Mouse (Mus musculus) mature B cell (primary cell): ENCODE measurements around the gene Ube3a.

ENCODE experiments used
- in situ Hi-C: fragments of 300-500 bp; cut with MboI; formaldehyde crosslinking; loops from 2 replicates; pipeline ENCODE4 v1.14.3; 2019

Ube3a gene

DNA sequence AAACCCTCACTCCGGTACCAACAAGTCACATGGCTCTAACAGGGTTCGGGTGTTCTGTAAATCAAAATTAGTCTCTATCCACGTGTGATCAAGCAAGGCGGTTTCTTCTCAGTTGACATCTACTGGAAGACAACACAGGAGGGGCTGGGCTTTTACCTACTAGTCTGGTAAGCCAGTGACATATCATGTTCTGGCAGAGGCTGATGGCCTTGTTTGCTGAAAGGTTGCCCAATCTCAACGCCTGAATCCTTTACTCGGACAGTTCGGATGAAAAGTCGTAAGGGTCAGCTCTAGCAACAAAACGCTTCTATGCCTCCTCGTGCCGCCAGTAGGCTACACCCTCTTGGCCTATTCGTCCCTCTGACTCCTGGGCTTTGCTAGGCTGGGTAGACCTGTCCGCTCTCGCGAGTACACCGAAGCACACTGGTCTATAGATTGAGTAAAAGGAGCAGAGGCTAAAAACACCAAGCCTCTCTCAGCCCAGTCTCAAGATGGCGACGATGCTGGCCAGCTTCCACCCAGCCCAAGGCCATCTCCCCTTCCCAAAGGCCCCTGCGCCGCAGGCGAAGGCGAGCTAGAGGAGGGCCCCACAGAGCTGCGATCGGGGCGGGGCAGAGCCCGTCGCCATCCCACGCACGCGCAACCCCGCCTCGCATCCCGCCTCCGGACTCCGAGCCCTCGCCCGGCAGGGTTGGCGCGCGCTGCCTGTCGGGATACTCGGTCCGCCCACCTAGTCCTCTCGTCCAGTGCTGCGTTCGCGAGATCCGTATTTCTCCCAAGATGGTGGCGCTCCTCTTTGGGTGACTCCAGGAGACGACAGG is at the start of gene Ube3a:
TSS of gene Ube3a (plus strand) at position 706 of the 821 bp plus-strand sequence.
- in situ Hi-C loops: no loop called here

DNA sequence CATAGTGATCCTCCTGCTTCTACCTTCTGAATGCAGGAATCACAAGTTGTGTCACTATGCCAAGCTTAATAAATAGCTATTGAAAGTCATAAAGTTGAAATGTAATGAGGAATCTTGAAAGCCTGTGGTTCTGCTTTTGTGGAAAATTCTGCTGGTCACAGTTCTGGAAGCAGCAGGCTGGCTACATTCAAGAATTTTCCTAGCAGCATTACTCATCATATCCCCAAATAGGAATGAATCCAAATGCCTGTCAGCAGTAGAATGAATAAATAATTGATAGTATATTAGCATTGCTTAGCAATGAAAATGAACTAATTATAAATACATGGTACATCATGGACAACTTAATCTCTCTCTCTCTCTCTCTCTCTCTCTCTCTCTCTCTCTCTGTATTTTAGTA is 35.7 kb upstream of the Ube3a start:
- in situ Hi-C loops: no loop called here

DNA sequence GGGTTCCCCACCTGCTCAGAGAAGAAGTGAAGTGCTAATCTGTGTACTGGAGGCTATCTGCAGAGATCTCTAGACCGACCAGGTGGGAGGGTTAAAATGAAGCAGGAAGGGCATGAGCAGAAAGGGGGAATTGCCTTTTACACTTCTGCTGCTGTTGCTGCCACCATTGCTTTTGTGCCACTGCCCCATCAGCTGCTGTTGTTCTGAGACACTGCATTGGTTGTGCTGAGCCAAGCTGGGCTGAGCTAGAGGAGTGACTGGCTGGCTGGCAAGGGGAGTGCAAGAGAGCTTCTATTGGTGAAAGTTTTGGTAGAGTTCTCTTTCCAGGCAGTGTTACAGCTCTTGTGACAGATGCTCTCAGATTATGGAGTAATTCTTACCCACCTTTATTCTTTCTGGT is 13.6 kb upstream of the Ube3a start:
- in situ Hi-C loops: no loop called here

DNA sequence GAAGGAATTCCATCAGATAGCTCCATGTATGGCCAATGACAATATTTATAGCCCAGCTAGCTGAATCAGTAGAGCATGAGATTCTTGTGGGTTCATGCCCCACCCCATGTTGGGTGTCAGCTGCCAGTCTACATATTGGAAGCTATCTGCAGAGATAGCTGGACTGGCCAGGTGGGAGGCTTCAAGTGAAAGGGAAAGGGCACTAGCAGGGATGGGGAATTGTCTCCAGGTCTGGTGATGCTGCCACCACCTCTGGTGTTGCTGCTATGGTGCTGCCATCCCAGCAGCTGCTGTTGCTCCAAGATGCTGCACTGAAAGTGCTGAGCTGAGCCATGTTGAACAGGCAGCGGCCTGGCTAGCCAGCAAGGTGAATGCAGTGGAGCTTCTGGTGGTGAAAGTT is 7.3 kb upstream of the Ube3a start:
- in situ Hi-C loops: no loop called here

DNA sequence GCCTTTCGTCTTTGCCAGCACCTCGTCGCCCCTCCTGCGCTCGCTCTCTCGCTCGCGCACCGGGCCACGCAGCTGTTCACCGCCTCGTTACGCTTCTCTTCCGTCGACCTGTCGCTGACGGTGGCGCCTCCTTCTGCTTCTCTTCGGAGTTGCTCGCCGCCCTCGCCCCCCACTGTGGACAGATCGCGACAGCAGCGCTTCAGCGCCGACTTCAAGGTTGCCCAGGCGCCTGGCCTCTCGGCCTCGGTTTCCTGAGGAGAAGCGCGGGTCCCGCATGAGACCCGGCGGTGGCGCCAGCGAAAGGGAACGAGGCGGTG is 274 bp downstream of the Ube3a start:
- in situ Hi-C loops: no loop called here

DNA sequence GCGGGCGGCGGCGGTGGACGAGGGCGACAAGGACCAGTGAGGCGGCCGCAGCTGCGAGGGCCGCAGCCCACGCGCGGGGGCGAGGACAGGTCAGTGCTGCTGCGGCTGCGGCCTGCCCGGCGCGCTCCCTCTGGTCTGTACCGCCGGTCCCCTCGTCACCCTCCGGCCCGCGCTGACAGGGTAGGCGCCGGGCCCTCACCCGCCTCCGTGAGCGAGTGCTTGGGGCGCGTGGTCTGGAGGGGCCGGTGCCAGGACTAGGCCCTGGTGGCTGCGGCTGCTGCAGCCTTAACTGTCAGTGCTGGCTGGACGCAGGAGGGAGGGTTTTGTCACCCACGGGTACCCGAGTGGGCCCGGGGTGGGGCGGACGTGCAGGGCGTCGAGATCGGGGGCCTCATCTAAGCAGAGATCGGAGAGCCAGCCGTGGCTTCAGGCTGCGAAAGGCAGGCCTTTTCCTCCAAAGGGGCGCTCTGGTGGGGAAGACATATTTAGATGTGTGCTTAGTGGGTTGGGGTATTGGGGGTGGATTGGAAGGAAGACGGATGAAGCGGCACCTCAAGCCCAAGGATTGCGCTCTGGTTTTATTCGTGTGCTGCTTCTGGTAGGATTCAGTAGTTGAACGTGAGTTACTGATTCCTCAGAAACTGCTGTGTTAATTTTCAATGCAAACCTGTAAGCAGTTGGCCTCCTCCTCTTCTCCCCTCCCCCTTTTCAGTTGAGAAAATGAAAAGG is 797 bp downstream of the Ube3a start:
- in situ Hi-C loops: no loop called here

DNA sequence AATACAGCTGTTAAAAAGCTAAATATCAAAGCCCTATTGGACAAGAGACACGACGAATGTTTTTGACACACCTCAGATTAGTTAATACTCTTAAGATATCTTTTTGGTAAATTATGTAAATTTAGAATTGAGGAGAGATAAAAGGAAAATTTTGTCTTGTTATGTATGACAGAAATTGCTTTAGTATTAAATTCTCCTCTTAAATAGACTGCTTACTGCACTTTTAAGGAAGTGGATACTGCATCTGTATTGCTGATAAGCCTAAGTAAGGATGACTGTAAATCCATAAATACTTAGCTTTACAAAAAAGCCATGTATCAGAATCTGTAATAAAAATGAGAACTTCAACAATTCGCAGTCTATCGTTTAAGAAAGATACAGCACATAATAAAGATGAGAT is 1.8 kb downstream of the Ube3a start:
- in situ Hi-C loops: no loop called here

DNA sequence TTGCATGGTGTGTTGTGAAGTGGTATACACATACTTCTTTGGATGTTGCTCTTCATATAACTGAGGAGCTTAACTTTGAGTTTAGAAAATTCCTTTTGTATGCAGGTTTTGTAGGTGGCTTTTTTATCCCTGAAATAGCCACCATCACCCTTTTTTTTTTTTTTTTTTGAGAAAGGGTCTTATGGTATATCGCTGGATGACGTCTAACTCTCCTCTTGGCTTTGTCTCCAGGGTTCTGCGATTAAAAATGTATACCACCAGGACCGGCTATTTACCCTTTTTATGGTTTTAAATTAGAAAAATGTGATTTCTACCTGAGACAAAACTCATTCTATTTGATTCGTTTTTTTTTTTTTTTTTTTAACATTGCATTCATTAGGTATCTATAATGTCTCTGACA is 2.2 kb downstream of the Ube3a start:
- in situ Hi-C loops: no loop called here

DNA sequence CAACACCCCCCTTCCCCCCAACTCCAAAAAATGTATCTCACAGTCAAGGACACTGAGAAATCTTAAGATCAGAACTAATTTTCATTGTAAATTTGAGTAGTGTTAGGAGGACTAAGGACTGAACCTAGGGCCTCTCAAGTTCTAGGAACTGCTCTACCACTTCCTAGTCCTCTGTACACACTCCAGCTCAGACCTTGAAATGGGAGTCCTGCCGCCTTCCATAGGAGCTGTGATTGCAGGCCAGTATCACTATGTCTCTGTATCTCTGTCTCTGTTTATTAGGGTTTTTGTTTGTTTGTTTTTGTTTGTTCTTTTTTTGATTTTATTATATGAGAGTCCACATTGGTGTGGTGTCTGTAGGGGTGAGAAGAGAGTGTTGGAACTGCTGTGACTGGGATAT is 3.4 kb downstream of the Ube3a start:
- in situ Hi-C loops: no loop called here

DNA sequence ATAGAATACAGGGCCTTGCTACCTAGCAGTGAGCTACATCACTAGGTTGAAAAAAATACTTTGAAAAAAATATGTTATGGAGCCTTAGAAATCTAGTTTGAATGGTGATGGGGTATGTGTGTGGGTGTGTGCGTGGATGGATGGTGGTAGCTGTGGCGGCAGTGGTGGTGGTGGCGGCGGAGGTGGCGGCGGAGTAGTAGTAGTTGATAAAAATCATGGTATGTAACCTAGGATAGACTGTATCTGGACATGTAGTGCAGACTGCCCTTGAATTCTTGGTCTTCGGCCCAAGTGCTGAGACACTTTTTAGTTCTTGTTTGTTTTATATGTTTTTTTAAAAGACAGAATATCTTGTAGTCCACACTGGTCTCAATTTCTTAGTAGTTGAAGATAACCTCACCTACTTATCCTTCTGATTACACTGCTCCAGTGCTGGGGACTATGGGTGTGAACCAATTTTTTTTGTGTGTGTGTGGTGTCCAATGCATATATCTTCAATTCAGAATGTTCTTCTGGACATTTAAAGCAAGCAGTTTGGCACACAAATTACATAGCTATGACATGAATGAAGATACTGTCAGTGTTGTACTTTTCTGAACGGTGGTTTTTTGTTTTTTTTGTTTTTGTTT is 6.3 kb downstream of the Ube3a start:
- in situ Hi-C loops: no loop called here

DNA sequence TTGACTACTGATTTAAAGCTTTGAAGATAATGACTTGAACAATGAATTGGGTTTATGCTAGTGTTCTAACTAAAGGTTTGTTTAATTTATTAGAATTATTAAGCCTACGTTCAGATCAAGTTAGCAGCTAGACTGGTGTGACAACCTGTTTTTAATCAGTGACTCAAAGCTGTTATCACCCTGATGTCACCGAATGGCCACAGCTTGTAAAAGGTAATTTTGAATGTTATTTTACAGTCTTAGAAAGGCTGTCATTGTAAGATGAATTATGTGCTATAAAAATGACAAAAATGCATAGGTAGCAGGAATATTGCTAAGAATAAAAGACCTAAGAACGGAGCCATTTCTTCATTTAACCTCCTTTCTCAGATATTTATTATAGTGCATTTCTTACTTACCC is 14.7 kb downstream of the Ube3a start:
- in situ Hi-C loops: no loop called here

DNA sequence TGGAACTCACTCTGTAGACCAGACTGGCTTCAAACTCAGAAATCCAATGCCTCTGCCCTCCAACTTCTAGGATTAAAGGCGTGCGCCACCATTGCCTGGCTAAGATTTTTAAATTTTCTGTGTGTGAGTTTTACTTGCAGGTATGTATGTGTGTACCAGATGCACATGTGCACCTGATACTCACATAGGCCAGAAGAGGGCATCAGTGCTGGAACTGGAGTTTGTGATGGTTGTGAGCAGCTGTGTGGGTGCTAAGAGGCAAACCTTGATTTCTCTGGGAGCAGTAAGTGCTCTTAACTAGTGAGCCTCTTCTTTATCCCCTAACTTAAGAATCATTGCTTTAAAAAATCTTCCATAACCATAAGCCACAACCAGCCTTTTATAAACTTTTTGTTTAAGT is 17.0 kb downstream of the Ube3a start:
- in situ Hi-C loops: no loop called here

DNA sequence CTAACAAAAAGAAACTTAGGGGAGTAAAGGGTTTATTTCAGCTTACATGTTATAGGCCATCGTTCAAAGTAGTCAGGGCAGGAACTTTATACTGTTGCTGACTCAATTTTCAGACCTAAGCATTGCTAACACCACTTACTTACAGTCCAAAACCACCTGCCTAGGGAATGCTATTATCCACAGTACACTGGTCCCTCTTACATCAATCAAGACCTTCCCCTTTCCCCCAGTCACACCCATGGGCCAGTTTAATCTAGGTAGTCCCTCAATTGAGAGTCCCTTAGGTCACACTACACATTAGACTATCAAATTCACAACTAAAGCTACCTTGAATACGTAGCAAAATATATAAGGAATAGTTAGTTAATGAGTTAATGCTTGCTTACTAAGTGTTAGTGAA is 24.8 kb downstream of the Ube3a start:
- in situ Hi-C loops: no loop called here

DNA sequence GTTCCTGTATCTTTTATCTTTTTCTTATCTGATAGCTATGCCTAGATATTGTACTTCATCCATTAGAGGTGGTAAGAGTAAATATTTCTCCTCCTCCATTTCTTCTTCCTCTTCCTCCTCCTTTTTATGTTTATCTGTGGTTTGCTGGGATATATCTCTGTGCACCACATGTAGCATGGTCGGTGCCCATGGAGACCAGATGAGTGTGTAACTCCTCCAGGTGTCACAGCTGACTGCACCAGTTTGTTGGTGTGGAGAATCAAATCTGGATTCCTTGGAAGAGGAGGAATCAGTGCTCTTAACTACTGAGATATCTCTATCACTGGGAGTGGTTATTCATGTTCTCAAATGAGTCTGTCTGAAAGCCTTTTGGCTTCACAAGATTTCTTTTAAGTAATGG is 37.0 kb downstream of the Ube3a start:
- in situ Hi-C loops: no loop called here

DNA sequence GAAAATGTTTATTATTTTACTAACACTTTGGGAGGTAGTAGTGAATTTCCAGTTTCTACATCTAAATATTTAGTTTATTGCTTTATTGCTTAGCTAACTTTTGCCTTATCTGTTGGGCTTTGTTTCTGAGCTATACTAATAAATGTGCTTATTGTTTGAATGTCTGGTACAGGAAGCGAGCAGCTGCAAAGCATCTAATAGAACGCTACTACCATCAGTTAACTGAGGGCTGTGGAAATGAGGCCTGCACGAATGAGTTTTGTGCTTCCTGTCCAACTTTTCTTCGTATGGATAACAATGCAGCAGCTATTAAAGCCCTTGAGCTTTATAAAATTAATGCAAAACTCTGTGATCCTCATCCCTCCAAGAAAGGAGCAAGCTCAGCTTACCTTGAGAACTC is 43.2 kb downstream of the Ube3a start:
- in situ Hi-C loops: no loop called here

DNA sequence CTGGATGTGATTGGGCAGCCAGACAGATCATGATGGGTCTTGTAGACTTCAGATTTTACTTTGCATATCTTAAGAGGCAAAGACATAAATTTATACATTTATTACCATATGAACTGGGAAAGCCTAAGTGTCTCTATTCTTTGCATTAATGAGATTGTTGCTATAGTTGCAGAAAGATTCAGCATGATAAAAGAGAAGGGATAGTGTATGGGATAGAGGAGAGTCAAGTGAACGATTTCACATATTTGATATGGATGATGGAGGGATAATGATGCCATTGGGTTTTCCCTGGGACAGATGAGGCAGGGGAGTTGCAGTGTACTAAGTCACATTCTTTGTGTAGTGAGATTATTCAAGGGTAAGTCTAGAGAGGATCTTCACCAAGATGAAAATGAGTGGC is 84.0 kb downstream of the Ube3a start:
- in situ Hi-C loops: no loop called here

DNA sequence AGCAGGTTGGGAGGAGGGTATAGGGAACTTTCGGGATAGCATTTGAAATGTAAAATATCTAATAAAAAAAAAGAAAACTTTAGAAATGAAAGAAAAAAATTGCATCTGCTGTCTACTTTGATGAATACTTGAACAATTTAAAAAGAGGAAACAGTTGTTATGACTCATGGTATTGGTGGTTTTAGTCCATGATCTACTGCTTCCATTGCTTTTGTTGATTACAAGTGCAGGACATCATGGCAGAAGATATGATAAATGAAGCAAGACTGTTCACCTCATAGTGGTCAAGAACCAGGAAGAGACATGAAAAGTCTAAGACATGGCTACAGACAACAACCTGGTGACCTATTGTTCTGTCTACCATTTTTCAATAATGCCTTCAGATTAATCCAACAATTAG is 94.2 kb downstream of the Ube3a start:
- in situ Hi-C loops: no loop called here
